Mouse (Mus musculus) kidney, adult 2 months (tissue): ENCODE measurements at regions not wholly inside any gene's neighbourhood (a gene's known extent, or its start where the extent isn't known, plus 50 kb on each side); places are given as distances from the start of the nearest gene placed in this dataset.

ENCODE experiments used
- CTCF ChIP-seq: fragments of 200-500 bp; conservative IDR thresholded peaks from 2 replicates; pipeline ENCODE4 v1.5.1; 2011; ENCODE audit warnings: low read depth, mild to moderate bottlenecking, control low read depth, low read length, moderate library complexity, mixed read lengths; ENCODE audit not compliant: insufficient read depth, insufficient read length
- POLR2A ChIP-seq: fragments of 200-500 bp; IDR thresholded peaks from one replicate; pipeline ENCODE4 v1.6.1; 2011; ENCODE audit warnings: low read depth, low read length, control low read depth

- no peak for TF ChIP-seq CTCF
- TF ChIP-seq POLR2A: no peak
Measured at GRCm38 (mm10) chr19:57546039-57546438, 64.8 kb upstream of the Atrnl1 start.
